Mouse (Mus musculus) CH12.LX (cell line): Measurements from ENCODE around the gene Ptprd. TPM values are rescaled to one million over a fixed set of nuclear protein-coding genes. Genes with fewer than 3 reads are reported as not detected.

ENCODE experiments used
- DNase-seq: peaks from one replicate; pipeline ENCODE4 v3.0.0-alpha.2; 2013; ENCODE audit errors: extremely low read depth
- H3K27ac ChIP-seq: 2 replicates; pipeline ENCODE4 v1.5.1; 2012; ENCODE audit warnings: low read depth, mild to moderate bottlenecking, control low read depth, moderate library complexity; ENCODE audit not compliant: insufficient read depth
- H3K27me3 ChIP-seq: replicated peaks from 2 replicates; pipeline ENCODE3; 2012; ENCODE audit warnings: inconsistent platforms
- H3K36me3 ChIP-seq, 2 experiments: replicated peaks in 1 of 2; 2 replicates each; pipeline versions ENCODE3 to v1.6.1; 2012; ENCODE audit warnings: inconsistent platforms in 1 of 2, low read length in 1 of 2, mild to moderate bottlenecking in 1 of 2, mixed read lengths in 1 of 2, moderate library complexity in 1 of 2; ENCODE audit not compliant: control insufficient read depth in 1 of 2, insufficient read depth in 1 of 2
- H3K4me1 ChIP-seq, 2 experiments: 2 replicates each; pipeline ENCODE4 v1.6.1; 2012; ENCODE audit warnings: inconsistent platforms in 1 of 2, moderate library complexity in 1 of 2; ENCODE audit not compliant: insufficient read depth in 2 of 2, control insufficient read depth in 1 of 2
- H3K4me2 ChIP-seq: 2 replicates; pipeline ENCODE4 v1.6.1; 2012; ENCODE audit warnings: low read depth, mild to moderate bottlenecking, control low read depth; ENCODE audit not compliant: poor library complexity, insufficient read depth, severe bottlenecking
- H3K4me3 ChIP-seq, 3 experiments: fragments of 150-350 bp in 1 of 3; sonication (generic) in 1 of 3; replicated peaks in 1 of 3; 2 replicates each; pipeline versions ENCODE3 to v1.5.1; 2011 to 2012; ENCODE audit warnings: low read depth in 2 of 3, low read length in 2 of 3, mild to moderate bottlenecking in 2 of 3, moderate library complexity in 2 of 3, control low read depth in 1 of 3, improper control_type of control experiment in 1 of 3, inconsistent platforms in 1 of 3, mixed read lengths in 1 of 3; ENCODE audit not compliant: poor library complexity in 1 of 3
- H3K79me2 ChIP-seq: replicated peaks from 2 replicates; pipeline ENCODE4 v1.6.1; 2012; ENCODE audit warnings: mild to moderate bottlenecking, moderate library complexity; ENCODE audit not compliant: control insufficient read depth, poor library complexity, insufficient read depth, severe bottlenecking; ENCODE audit errors: extremely low read depth
- H3K9ac ChIP-seq: 2 replicates; pipeline ENCODE4 v1.6.1; 2012; ENCODE audit warnings: low read depth, mild to moderate bottlenecking, control low read depth, moderate library complexity; ENCODE audit not compliant: insufficient read depth
- H3K9me3 ChIP-seq: replicated peaks from 2 replicates; pipeline ENCODE3; 2012; ENCODE audit warnings: low read length, inconsistent platforms, mixed read lengths
- BHLHE40 ChIP-seq: IDR thresholded peaks from 2 replicates; pipeline ENCODE4 v1.6.1; 2011; ENCODE audit warnings: mild to moderate bottlenecking, low read depth, low read length, improper control_type of control experiment
- CTCF ChIP-seq, 2 experiments: IDR thresholded peaks in 1 of 2; conservative IDR thresholded peaks in 1 of 2; 2 replicates each; pipeline ENCODE4 v1.5.1; 2011 to 2012; ENCODE audit warnings: low read depth in 2 of 2, low read length in 2 of 2, improper control_type of control experiment in 1 of 2, inconsistent platforms in 1 of 2, mild to moderate bottlenecking in 1 of 2, moderate library complexity in 1 of 2
- E2F4 ChIP-seq: IDR thresholded peaks from 2 replicates; pipeline ENCODE4 v1.6.1; 2011; ENCODE audit warnings: low read depth, low read length, improper control_type of control experiment; ENCODE audit not compliant: insufficient replicate concordance
- ELF1 ChIP-seq: IDR thresholded peaks from 2 replicates; pipeline ENCODE4 v1.6.1; 2014; ENCODE audit warnings: low read depth, mild to moderate bottlenecking, inconsistent platforms, low read length, improper control_type of control experiment
- ETS1 ChIP-seq: conservative IDR thresholded peaks from 2 replicates; pipeline ENCODE4 v1.6.1; 2012; ENCODE audit warnings: low read depth, mild to moderate bottlenecking, inconsistent platforms, low read length, improper control_type of control experiment, moderate library complexity
- HCFC1 ChIP-seq: IDR thresholded peaks from 2 replicates; pipeline ENCODE4 v1.6.1; 2012; ENCODE audit warnings: low read depth, mild to moderate bottlenecking, inconsistent platforms, low read length, improper control_type of control experiment
- IRF4 ChIP-seq: IDR thresholded peaks from 2 replicates; pipeline ENCODE4 v1.6.1; 2014; ENCODE audit warnings: low read depth, mild to moderate bottlenecking, inconsistent platforms, low read length, improper control_type of control experiment
- JUND ChIP-seq: conservative IDR thresholded peaks from 2 replicates; pipeline ENCODE4 v1.6.1; 2011; ENCODE audit warnings: low read depth, low read length, improper control_type of control experiment
- KAT2A ChIP-seq: IDR thresholded peaks from 2 replicates; pipeline ENCODE4 v1.6.1; 2012; ENCODE audit warnings: low read length, improper control_type of control experiment, inconsistent platforms; ENCODE audit not compliant: insufficient replicate concordance
- MAFK ChIP-seq: IDR thresholded peaks from 2 replicates; pipeline ENCODE4 v1.6.1; 2011; ENCODE audit warnings: low read length, improper control_type of control experiment; ENCODE audit not compliant: insufficient replicate concordance
- MAZ ChIP-seq: IDR thresholded peaks from 2 replicates; pipeline ENCODE4 v1.6.1; 2012; ENCODE audit warnings: low read depth, mild to moderate bottlenecking, inconsistent platforms, low read length, improper control_type of control experiment, moderate library complexity
- MEF2A ChIP-seq: IDR thresholded peaks from 2 replicates; pipeline ENCODE4 v1.6.1; 2014; ENCODE audit warnings: low read depth, mild to moderate bottlenecking, inconsistent platforms, low read length, improper control_type of control experiment, borderline replicate concordance
- MXI1 ChIP-seq: IDR thresholded peaks from 2 replicates; pipeline ENCODE4 v1.6.1; 2011; ENCODE audit warnings: mild to moderate bottlenecking, low read depth, low read length, improper control_type of control experiment
- MYC ChIP-seq: IDR thresholded peaks from 2 replicates; pipeline ENCODE4 v1.6.1; 2011; ENCODE audit warnings: low read depth, mild to moderate bottlenecking, improper control_type of control experiment, low read length
- NELFE ChIP-seq: IDR thresholded peaks from 2 replicates; pipeline ENCODE4 v1.6.1; 2011; ENCODE audit warnings: low read depth, low read length, improper control_type of control experiment
- PAX5 ChIP-seq: IDR thresholded peaks from 2 replicates; pipeline ENCODE4 v1.6.1; 2012; ENCODE audit warnings: low read length, inconsistent platforms, mixed read lengths
- POLR2A ChIP-seq: IDR thresholded peaks from 2 replicates; pipeline ENCODE4 v1.6.1; 2011; ENCODE audit warnings: low read depth, mild to moderate bottlenecking, improper control_type of control experiment, low read length
- POLR2AphosphoS2 ChIP-seq: IDR thresholded peaks from 2 replicates; pipeline ENCODE4 v1.6.1; 2011; ENCODE audit warnings: low read depth, low read length, improper control_type of control experiment
- RAD21 ChIP-seq: IDR thresholded peaks from 2 replicates; pipeline ENCODE4 v1.6.1; 2011; ENCODE audit warnings: low read depth, mild to moderate bottlenecking, low read length, improper control_type of control experiment, moderate library complexity
- TBP ChIP-seq: conservative IDR thresholded peaks from 2 replicates; pipeline ENCODE4 v1.6.1; 2011; ENCODE audit warnings: low read depth, low read length, improper control_type of control experiment
- UBTF ChIP-seq: IDR thresholded peaks from 2 replicates; pipeline ENCODE4 v1.6.1; 2012; ENCODE audit warnings: low read depth, mild to moderate bottlenecking, inconsistent platforms, low read length, improper control_type of control experiment, moderate library complexity
- USF1 ChIP-seq: IDR thresholded peaks from 2 replicates; pipeline ENCODE4 v1.6.1; 2014; ENCODE audit warnings: low read depth, mild to moderate bottlenecking, inconsistent platforms, low read length, improper control_type of control experiment
- ZC3H11A ChIP-seq: IDR thresholded peaks from 2 replicates; pipeline ENCODE4 v1.6.1; 2012; ENCODE audit warnings: low read depth, mild to moderate bottlenecking, inconsistent platforms, low read length, improper control_type of control experiment
- ZKSCAN1 ChIP-seq: IDR thresholded peaks from 2 replicates; pipeline ENCODE4 v1.6.1; 2012; ENCODE audit warnings: low read depth, inconsistent platforms, low read length, improper control_type of control experiment, borderline replicate concordance
- ZMIZ1 ChIP-seq: IDR thresholded peaks from 2 replicates; pipeline ENCODE4 v1.6.1; 2012; ENCODE audit warnings: low read depth, mild to moderate bottlenecking, inconsistent platforms, low read length, improper control_type of control experiment
- ZNF384 ChIP-seq: IDR thresholded peaks from 2 replicates; pipeline ENCODE4 v1.6.1; 2012; ENCODE audit warnings: low read depth, low read length, improper control_type of control experiment, inconsistent platforms
- dilution Hi-C: fragments of 300-500 bp; cut with MboI; formaldehyde crosslinking; loops from 2 replicates; pipeline ENCODE4 v1.14.3; 2020; ENCODE audit warnings: low sequenced_read_pairs; ENCODE audit not compliant: extremely low pct_unique_long_range_greater_than_20kb, extremely low pct_ligation_motif_present
- in situ Hi-C: fragments of 300-500 bp; cut with MboI; formaldehyde crosslinking; loops from 3 replicates; pipeline ENCODE4 v1.14.3; 2019; ENCODE audit warnings: low sequenced_read_pairs, low pct_ligation_motif_present, low pct_unique_long_range_greater_than_20kb, mixed read lengths
- polyA plus RNA-seq: library from polyadenylated mRNA; unstranded; fragments of >175 nt; gene quantifications from 2 replicates; pipeline ENCODE4 v1.2.1, GENCODE M21; 2012; ENCODE audit warnings: low read depth; ENCODE audit not compliant: insufficient read length
- total RNA-seq, 2 experiments: library from RNA; depleted of rRNA; stranded (reverse); fragments of 300-350 nt in 1 of 2; fragments of >200 nt in 1 of 2; gene quantifications; 2 replicates each; pipeline ENCODE4 v1.2.3; 2012 to 2014

The Ptprd gene
- total and polyA plus RNA-seq, 3 experiments = not detected

DNA sequence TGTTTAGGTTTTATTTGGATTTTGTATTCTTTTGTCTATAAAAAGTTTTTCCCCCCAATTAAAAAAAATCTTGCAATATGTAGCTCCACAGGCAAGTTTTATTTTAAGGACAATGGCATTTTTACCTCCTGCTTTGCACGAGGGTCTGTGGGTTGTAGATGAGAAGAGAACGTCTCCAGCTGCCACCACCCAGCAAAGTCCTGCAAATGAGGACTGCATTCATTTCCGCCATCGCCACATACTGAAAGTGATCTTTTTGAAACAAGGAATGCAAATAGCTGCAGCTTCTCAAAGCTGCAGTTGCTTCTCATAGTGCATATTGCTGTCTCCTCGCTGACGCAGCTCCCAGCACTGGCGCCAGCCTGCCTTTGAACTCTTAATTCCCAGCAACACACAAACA lies 1603.5 kb downstream of the Ptprd start:
- TF ChIP-seq MYC (no peak), KAT2A (no peak), MAFK (no peak), ELF1 (no peak), POLR2AphosphoS2 (no peak), PAX5 (no peak), E2F4 (no peak), NELFE (no peak), ETS1 (no peak), BHLHE40 (no peak), UBTF (no peak), ZNF384 (no peak)
- DNase-seq = no peak
- no peaks in the 10 kb centered on the region for H3K27me3 ChIP-seq
- in situ Hi-C loops (no loop called here), dilution Hi-C loops (no loop called here)
- H3K79me2 ChIP-seq = no peaks in the 10 kb centered on the region
- H3K4me1 ChIP-seq = no peaks in the 10 kb centered on the region
- no peak overlapping the region for H3K4me2 ChIP-seq
- peaks cover 34% of the 10 kb centered on the region for H3K9me3 ChIP-seq
- no peaks in the 10 kb centered on the region for H3K36me3 ChIP-seq
- no peak overlapping the region for H3K9ac ChIP-seq
- no peak overlapping the region for H3K4me3 ChIP-seq
- no peak overlapping the region for H3K27ac ChIP-seq

DNA sequence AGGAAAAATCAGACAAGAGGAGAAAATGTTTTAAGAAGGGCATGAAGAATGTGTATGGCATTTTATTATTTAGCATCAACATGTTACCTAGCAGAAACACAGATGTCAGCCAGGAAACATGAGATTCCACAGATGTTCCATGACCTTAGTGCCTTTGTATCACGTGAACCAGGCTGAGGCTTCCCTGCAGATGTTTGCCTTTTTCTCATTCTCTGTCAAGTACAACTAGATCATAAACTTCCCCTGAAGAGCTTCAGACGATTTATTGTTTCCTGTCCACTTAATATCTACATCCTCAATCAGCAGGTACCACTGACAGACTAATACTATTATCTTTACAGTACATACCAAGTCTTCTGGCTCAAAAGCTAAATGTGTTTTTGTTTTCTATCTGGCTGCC lies 1605.0 kb downstream of the Ptprd start:
- dilution Hi-C loops = no loop called here

More for the DNA sequence above, 1605.0 kb downstream of the Ptprd start:
- H3K9ac ChIP-seq = no peak overlapping the region
- H3K36me3 ChIP-seq = no peaks in the 10 kb centered on the region
- peaks cover 39% of the 10 kb centered on the region for H3K9me3 ChIP-seq
- H3K4me1 ChIP-seq = no peaks in the 10 kb centered on the region
- H3K27me3 ChIP-seq = no peaks in the 10 kb centered on the region
- no peak for DNase-seq
- no peak overlapping the region for H3K4me3 ChIP-seq
- TF ChIP-seq TBP = no peak
- no peak for TF ChIP-seq POLR2A
- TF ChIP-seq POLR2AphosphoS2 = no peak
- TF ChIP-seq IRF4 = no peak
- TF ChIP-seq ZC3H11A = no peak
- no peak for TF ChIP-seq E2F4
- TF ChIP-seq ZMIZ1 = no peak
- no peak for TF ChIP-seq MAZ
- TF ChIP-seq MEF2A = no peak
- TF ChIP-seq USF1 = no peak
- no peak for TF ChIP-seq RAD21
- no peak for TF ChIP-seq ZNF384
- no peak for TF ChIP-seq HCFC1
- TF ChIP-seq MXI1 = no peak
- TF ChIP-seq ZKSCAN1 = no peak
- TF ChIP-seq JUND = no peak
- no peak for TF ChIP-seq CTCF (conservative IDR thresholded peaks at IDR 0.05 in 1 of 2, IDR thresholded peaks at IDR 0.05 in 1 of 2; ENCODE audit: low read depth in 2 of 2, low read length in 2 of 2)
- no peak for TF ChIP-seq BHLHE40
- in situ Hi-C loops = no loop called here
- H3K79me2 ChIP-seq = no peaks in the 10 kb centered on the region
- no peak overlapping the region for H3K27ac ChIP-seq
- no peak overlapping the region for H3K4me2 ChIP-seq
